Mouse (Mus musculus) leukemia stem cell, adult 10-12 weeks (primary cell): Measurements from ENCODE around the gene Car6. TPM values are rescaled to one million over a fixed set of nuclear protein-coding genes. Genes with fewer than 3 reads are reported as not detected.

ENCODE experiments used
- polyA plus RNA-seq: library from polyadenylated mRNA; stranded (reverse); fragments of >175 nt; gene quantifications from 2 replicates; pipeline ENCODE4 v1.2.3, GENCODE M21; 2012; ENCODE audit warnings: low replicate concordance

The Car6 gene
- polyA plus RNA-seq, result not detected in 2 replicates

GRCm38 (mm10) chr4:150201232-150201631 is at the start of gene Car6:
TSS of gene Car6 (minus strand) at chr4:150201332.

GRCm38 (mm10) chr4:150236521-150237481 is 35.7 kb upstream of the Car6 start, which contains the start of gene Eno1:
TSS of gene Eno1 (plus strand) at chr4:150236721.

Other genes starting within 250 kb of the Car6 start
- 1.4 and 2.1 TPM in 2 replicates for gene Spsb1, start 246.3 kb downstream of the Car6 start, polyA plus RNA-seq
- gene H6pd, start 192.3 kb downstream of the Car6 start, polyA plus RNA-seq, result 5.5 and 10.4 TPM in 2 replicates
- 0.66 and 0.69 TPM in 2 replicates for gene Gpr157, start 114.0 kb downstream of the Car6 start, polyA plus RNA-seq
- not detected in 2 replicates for gene Slc2a5, start 82.0 kb downstream of the Car6 start, polyA plus RNA-seq
- not detected in 2 replicates for gene Slc2a7, start 52.4 kb downstream of the Car6 start, polyA plus RNA-seq
- gene Eno1, start 35.4 kb upstream of the Car6 start, polyA plus RNA-seq, result 40.4 and 548 TPM in 2 replicates
- 257 and 444 TPM in 2 replicates for gene Rere, start 80.3 kb upstream of the Car6 start, polyA plus RNA-seq